Comparison of ENCODE assay signal across 16 mouse cellular contexts in genomic region chr3:144679137-144679536, GRCm38 (mm10). TPM values are rescaled to one million over a fixed set of nuclear protein-coding genes. Genes with fewer than 3 reads are reported as not detected.
DNase-seq lines count a peak whose midpoint lies in the region; ATAC-seq and TF ChIP-seq lines count a peak whose summit lies in the region.
"Had no signal": no experiment of that assay in that cellular context is flagged by ENCODE, and none has a peak within 500 bp of the region (broad histone marks: within the 10 kb centered on the region; RNA-seq: fewer than 3 reads in every experiment).

No protein-coding gene starts in this region.

- 0 out of 2 replicates have a peak, but pooled peaks cover 2% of the 10 kb centered on the region for H3K36me3 ChIP-seq in heart, postnatal 0 days (replicated peaks; ENCODE audit: control insufficient read depth, insufficient read depth, low read length)
- H3K36me3 ChIP-seq in heart, embryonic 12.5 days: no peaks in the 10 kb centered on the region
- H3K36me3 ChIP-seq in liver, embryonic 14.5 days (replicated peaks; ENCODE audit: control insufficient read depth, insufficient read depth, low read depth): no peaks in the 10 kb centered on the region; the same call in 1 of the 2 replicates
- H3K36me3 ChIP-seq: embryonic facial prominence, embryonic 12.5 days; neural tube, embryonic 15.5 days had no signal

- ATAC-seq in heart, postnatal 0 days (ENCODE audit: insufficient read depth, low read depth): no peak
- no peak for ATAC-seq in heart, embryonic 12.5 days (ENCODE audit: insufficient number of reproducible peaks, low FRiP score)
- ATAC-seq in liver, embryonic 14.5 days (ENCODE audit: insufficient read depth): no peak
- ATAC-seq: forebrain, embryonic 16.5 days; midbrain, embryonic 13.5 days had no signal

- no peaks in the 10 kb centered on the region for H3K27me3 ChIP-seq in heart, postnatal 0 days (ENCODE audit: control insufficient read depth, insufficient read depth, low read length)
- no peaks in the 10 kb centered on the region for H3K27me3 ChIP-seq in heart, embryonic 12.5 days (replicated peaks)
- H3K27me3 ChIP-seq in liver, embryonic 14.5 days (ENCODE audit: control insufficient read depth, insufficient read depth, low read length): no peaks in the 10 kb centered on the region
- H3K27me3 ChIP-seq: embryonic facial prominence, embryonic 12.5 days; heart, embryonic 13.5 days; midbrain, embryonic 13.5 days; neural tube, embryonic 15.5 days had no signal

- no peak for DNase-seq in heart, postnatal 0 days (ENCODE audit: low spot score)
- peak; percentile 6 to 7 for DNase-seq in spleen, postnatal 10 days (ENCODE audit: low spot score in 2 of 2)
- DNase-seq in spleen, adult 18-20 months: no peak
- no peak for DNase-seq in liver, embryonic 14.5 days (ENCODE audit: low read depth in 3 of 3, low spot score in 3 of 3)
- no peak for DNase-seq in thymus, postnatal 10 days (ENCODE audit: low spot score in 2 of 2)
- no peak for DNase-seq in thymus, adult 18-20 months
- DNase-seq: cerebellum, adult 18-20 months; kidney, adult 8-10 months; lung, postnatal 14 days had no signal

- H3K9me3 ChIP-seq in heart, postnatal 0 days (replicated peaks; ENCODE audit: control insufficient read depth, low read length): no peaks in the 10 kb centered on the region
- H3K9me3 ChIP-seq in heart, embryonic 12.5 days (replicated peaks): no peaks in the 10 kb centered on the region
- H3K9me3 ChIP-seq in liver, embryonic 14.5 days (ENCODE audit: control insufficient read depth, low read length): no peaks in the 10 kb centered on the region
- H3K9me3 ChIP-seq: embryonic facial prominence, embryonic 12.5 days; heart, embryonic 13.5 days; midbrain, embryonic 13.5 days; neural tube, embryonic 15.5 days had no signal

- 59% methylated on average over 4 of the region's 4 CpGs for WGBS in heart, postnatal 0 days
- WGBS in heart, embryonic 12.5 days: 59% methylated on average over 4 of the region's 4 CpGs
- WGBS in liver, embryonic 14.5 days (ENCODE audit: insufficient replicate concordance): 36% methylated on average over 4 of the region's 4 CpGs

- no peak for TF ChIP-seq EP300 in heart, postnatal 0 days (IDR thresholded peaks at IDR 0.05; ENCODE audit: low read depth)
- TF ChIP-seq EP300 in liver, embryonic 14.5 days (IDR thresholded peaks at IDR 0.05; ENCODE audit: low read depth): no peak

- H3K9ac ChIP-seq in heart, postnatal 0 days (replicated peaks; ENCODE audit: low read depth, low read length): no peak overlapping the region
- H3K9ac ChIP-seq in heart, embryonic 12.5 days: no peak overlapping the region
- peak overlapping the region; percentile 9; the same call in 1 of the 2 replicates for H3K9ac ChIP-seq in liver, embryonic 14.5 days (replicated peaks)
- H3K9ac ChIP-seq: embryonic facial prominence, embryonic 12.5 days; heart, embryonic 13.5 days; midbrain, embryonic 13.5 days; neural tube, embryonic 15.5 days had no signal

- H3K27ac ChIP-seq in heart, postnatal 0 days (ENCODE audit: low read depth): no peak overlapping the region
- H3K27ac ChIP-seq in heart, embryonic 12.5 days (ENCODE audit: poor library complexity, severe bottlenecking): no peak overlapping the region
- no peak overlapping the region for H3K27ac ChIP-seq in liver, embryonic 14.5 days
- H3K27ac ChIP-seq: embryonic facial prominence, embryonic 12.5 days; heart, embryonic 13.5 days; layer of hippocampus, adult 2 months; midbrain, embryonic 13.5 days; neural tube, embryonic 15.5 days had no signal

- H3K4me2 ChIP-seq in heart, postnatal 0 days (ENCODE audit: low read depth, low read length): peak overlapping the region; percentile 8; the same call in 1 of the 2 replicates
- no peak overlapping the region for H3K4me2 ChIP-seq in heart, embryonic 12.5 days
- H3K4me2 ChIP-seq in liver, embryonic 14.5 days (ENCODE audit: low read depth): no peak overlapping the region
- H3K4me2 ChIP-seq: embryonic facial prominence, embryonic 12.5 days; heart, embryonic 13.5 days; midbrain, embryonic 13.5 days; neural tube, embryonic 15.5 days had no signal

- no peak overlapping the region for H3K4me3 ChIP-seq in heart, postnatal 0 days (ENCODE audit: low read depth, low read length)
- H3K4me3 ChIP-seq in heart, embryonic 12.5 days: no peak overlapping the region
- no peak overlapping the region for H3K4me3 ChIP-seq in liver, embryonic 14.5 days (ENCODE audit: insufficient read depth in 1 of 2, low read depth in 2 of 2, low read length in 2 of 2)
- H3K4me3 ChIP-seq: embryonic facial prominence, embryonic 12.5 days; heart, embryonic 13.5 days; layer of hippocampus, adult 2 months; midbrain, embryonic 13.5 days; neural tube, embryonic 15.5 days had no signal

- no peak for TF ChIP-seq CTCF in heart, postnatal 0 days (IDR thresholded peaks at IDR 0.05; ENCODE audit: low read depth)
- no peak for TF ChIP-seq CTCF in liver, embryonic 14.5 days (IDR thresholded peaks at IDR 0.05; ENCODE audit: low read depth)

- no peaks in the 10 kb centered on the region for H3K4me1 ChIP-seq in heart, postnatal 0 days (ENCODE audit: control insufficient read depth, insufficient read depth)
- H3K4me1 ChIP-seq in heart, embryonic 12.5 days (replicated peaks): peaks cover 7% of the 10 kb centered on the region
- peaks cover 50 to 51% of the 10 kb centered on the region in 2 experiments for H3K4me1 ChIP-seq in liver, embryonic 14.5 days (replicated peaks; ENCODE audit: control insufficient read depth in 2 of 2, insufficient read depth in 2 of 2, low read length in 1 of 2)
- H3K4me1 ChIP-seq: embryonic facial prominence, embryonic 12.5 days; midbrain, embryonic 13.5 days; neural tube, embryonic 15.5 days had no signal

RNA-seq across cellular contexts. Expression of gene Sh3glb1, which starts 41.0 kb away (rescaled TPM):
- 94.8 and 139 TPM in 2 replicates for total RNA-seq in heart, postnatal 0 days (2014; rRNA removed; ENCODE audit: low replicate concordance)
- 231 and 235 TPM in 2 replicates for polyA plus RNA-seq in heart, postnatal 0 days (2015; fragmentation: Nextera tagmentation; extraction: Ambion mirVana)
- 145 and 147 TPM in 2 replicates for polyA plus RNA-seq in heart, embryonic 12.5 days (2016; fragmentation: Nextera tagmentation; extraction: Ambion mirVana)
- polyA plus RNA-seq in liver, embryonic 14.5 days (2012; rRNA removed): 7.8 and 11.7 TPM in 2 replicates
- 74.4 and 80.3 TPM in 2 replicates for polyA plus RNA-seq in liver, embryonic 14.5 days (2014; fragmentation: Nextera tagmentation; extraction: Ambion mirVana)

Comparison
In these comparisons a context has a peak if more than half of its experiments do, and no peak if none do; other contexts are left out.
1. DNase-seq: peak in spleen, postnatal 10 days (2 of 2); none in heart, postnatal 0 days (single experiment), spleen, adult 18-20 months (0 of 2), liver, embryonic 14.5 days (0 of 3), thymus, postnatal 10 days (0 of 2) and thymus, adult 18-20 months (0 of 2).